In the genomic region with DNA sequence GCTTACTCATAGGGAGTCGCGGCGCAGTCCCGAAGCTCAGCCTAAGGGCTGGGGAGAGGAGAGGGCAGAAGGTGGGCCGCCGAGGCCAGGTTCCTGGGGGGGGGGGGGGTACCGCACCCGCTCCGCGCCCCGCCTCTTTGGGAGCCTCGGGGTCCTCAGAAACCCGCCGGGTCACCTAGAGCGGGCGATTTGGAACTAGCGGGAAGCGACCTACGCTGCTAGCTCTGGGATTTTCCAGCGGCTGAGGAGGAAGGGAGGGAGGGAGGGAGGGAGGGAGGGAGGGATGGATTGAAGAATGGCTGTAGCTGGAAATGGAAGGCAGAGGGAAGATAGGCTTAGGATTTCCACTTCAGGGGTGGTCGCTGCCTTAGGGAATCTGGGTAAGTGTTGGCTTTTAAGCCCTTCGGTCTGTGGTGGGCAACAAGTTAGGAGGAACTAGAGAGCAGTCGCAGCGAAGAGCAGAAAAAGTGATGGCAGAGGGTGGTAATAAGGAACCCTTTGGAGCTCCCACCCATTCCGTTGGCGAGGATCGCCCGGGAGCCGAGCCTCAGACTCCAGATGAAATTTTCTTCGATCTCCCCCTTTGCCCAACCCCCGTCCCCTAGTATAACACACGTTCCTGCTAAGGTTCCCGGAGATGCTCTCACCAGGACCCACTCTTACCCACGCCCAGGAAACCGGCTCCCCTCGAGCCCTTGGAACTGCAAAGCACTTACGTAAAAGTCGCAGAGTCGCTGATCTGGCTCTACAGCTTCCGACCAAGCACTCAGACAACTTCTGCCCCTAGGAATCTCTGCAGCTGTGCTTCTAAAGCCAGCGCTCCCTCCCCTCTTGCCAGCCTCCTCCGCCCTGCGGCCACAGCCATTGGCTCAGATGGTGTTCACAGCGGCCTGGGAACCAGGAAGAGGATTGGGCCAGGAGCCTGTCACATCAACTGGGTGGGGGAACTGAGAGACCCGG, we compare ENCODE assay signal across 8 mouse cellular contexts. TPM values are rescaled to one million over a fixed set of nuclear protein-coding genes. Genes with fewer than 3 reads are reported as not detected.
A peak's percentile ranks its signal among the peaks of the same experiment; 100 is the strongest.
DNase-seq lines count a peak whose midpoint lies in the region; ATAC-seq and TF ChIP-seq lines count a peak whose summit lies in the region.

A gene (minus strand): TSS at position 851 of the 960 bp plus-strand sequence.

- DNase-seq in MEL (ENCODE audit: low read depth, low spot score), result peak; percentile 91
- DNase-seq in forebrain, embryonic 14.5 days (ENCODE audit: low spot score), result peak; percentile 92
- DNase-seq in heart, postnatal 0 days (ENCODE audit: low spot score), result peak; percentile 82
- DNase-seq in kidney, postnatal 25 days, result peak; percentile 92 to 96
- DNase-seq in neural tube, embryonic 10.5 days (ENCODE audit: extremely low spot score, low spot score), result peak; percentile 76

- no peaks in the 10 kb centered on the region for H3K27me3 ChIP-seq in MEL (ENCODE audit: control insufficient read depth in 1 of 2, insufficient read depth in 2 of 2, low read length in 2 of 2)
- no peaks in the 10 kb centered on the region for H3K27me3 ChIP-seq in forebrain, embryonic 14.5 days (replicated peaks; ENCODE audit: control insufficient read depth, insufficient read depth, low read length)
- H3K27me3 ChIP-seq in heart, postnatal 0 days (ENCODE audit: control insufficient read depth, insufficient read depth, low read length), result no peaks in the 10 kb centered on the region
- H3K27me3 ChIP-seq in liver, embryonic 12.5 days (replicated peaks), result no peaks in the 10 kb centered on the region; the same call in 1 of the 2 replicates
- no peaks in the 10 kb centered on the region for H3K27me3 ChIP-seq in testis, adult 2 months (ENCODE audit: control insufficient read depth, insufficient read depth, low read length)

- TF ChIP-seq POLR2A in MEL (IDR thresholded peaks at IDR 0.05; ENCODE audit: control insufficient read depth in 1 of 2, insufficient read depth in 1 of 2, low read depth in 1 of 2, low read length in 2 of 2, poor library complexity in 1 of 2), result peak; percentile 24 to 64; a peak in 2 of 4 replicates
- 0 out of 2 replicates have a peak, but pooled peaks have one; percentile 24 for TF ChIP-seq POLR2A in testis, adult 2 months (IDR thresholded peaks at IDR 0.05; ENCODE audit: control insufficient read depth, low read depth, low read length)

- peak within 1 kb of the TSS; percentile 62 for H3K9ac ChIP-seq in MEL (ENCODE audit: control insufficient read depth, low read depth, low read length, poor library complexity, severe bottlenecking)
- H3K9ac ChIP-seq in forebrain, embryonic 14.5 days (ENCODE audit: low read length), result peak within 1 kb of the TSS; percentile 50
- peak within 1 kb of the TSS; percentile 65 for H3K9ac ChIP-seq in heart, postnatal 0 days (replicated peaks; ENCODE audit: low read depth, low read length)
- peak within 1 kb of the TSS; percentile 56 for H3K9ac ChIP-seq in liver, embryonic 12.5 days

- TF ChIP-seq RAD21 in MEL (IDR thresholded peaks at IDR 0.05; ENCODE audit: low read depth, low read length), result no peak

- no peak for TF ChIP-seq CTCF in MEL (IDR thresholded peaks at IDR 0.05 in 2 of 3, conservative IDR thresholded peaks at IDR 0.05 in 1 of 3; ENCODE audit: control insufficient read depth in 1 of 3, insufficient read depth in 1 of 3, low read depth in 2 of 3, low read length in 3 of 3, poor library complexity in 1 of 3, severe bottlenecking in 1 of 3)
- no peak for TF ChIP-seq CTCF in heart, postnatal 0 days (IDR thresholded peaks at IDR 0.05; ENCODE audit: low read depth)
- no peak for TF ChIP-seq CTCF in testis, adult 2 months (IDR thresholded peaks at IDR 0.05; ENCODE audit: control insufficient read depth, insufficient read depth, insufficient replicate concordance, low read depth, low read length)

- H3K36me3 ChIP-seq in MEL (ENCODE audit: control insufficient read depth in 1 of 2, insufficient read depth in 2 of 2, low read length in 2 of 2), result no peaks in the 10 kb centered on the region; a peak in 1 of 4 replicates
- no peaks in the 10 kb centered on the region for H3K36me3 ChIP-seq in forebrain, embryonic 14.5 days (ENCODE audit: control insufficient read depth, insufficient read depth, low read length)
- H3K36me3 ChIP-seq in heart, postnatal 0 days (replicated peaks; ENCODE audit: control insufficient read depth, insufficient read depth, low read length), result no peaks in the 10 kb centered on the region
- no peaks in the 10 kb centered on the region for H3K36me3 ChIP-seq in liver, embryonic 12.5 days
- no peaks in the 10 kb centered on the region for H3K36me3 ChIP-seq in testis, adult 2 months (ENCODE audit: control insufficient read depth, insufficient read depth, low read length)

- no peak for TF ChIP-seq EP300 in MEL (IDR thresholded peaks at IDR 0.05; ENCODE audit: low read depth in 1 of 2, low read length in 2 of 2)
- TF ChIP-seq EP300 in heart, postnatal 0 days (IDR thresholded peaks at IDR 0.05; ENCODE audit: low read depth), result no peak

- peak within 1 kb of the TSS; percentile 57 for H3K4me2 ChIP-seq in forebrain, embryonic 14.5 days (ENCODE audit: low read length)
- H3K4me2 ChIP-seq in heart, postnatal 0 days (ENCODE audit: low read depth, low read length), result peak within 1 kb of the TSS; percentile 63
- peak within 1 kb of the TSS; percentile 78 for H3K4me2 ChIP-seq in liver, embryonic 12.5 days

- ATAC-seq in cerebellum, adult (ENCODE audit: insufficient number of reproducible peaks, low FRiP score, low TSS enrichment), result peak; percentile 99
- peak; percentile 98 for ATAC-seq in forebrain, embryonic 14.5 days
- ATAC-seq in heart, postnatal 0 days (ENCODE audit: insufficient read depth, low read depth), result peak; percentile 99
- peak; percentile 95 for ATAC-seq in liver, embryonic 12.5 days

- peaks cover 0 to 7% of the 10 kb centered on the region in 2 experiments; a peak in 1 of 4 replicates for H3K4me1 ChIP-seq in MEL (ENCODE audit: control insufficient read depth in 1 of 2, insufficient read depth in 2 of 2, low read length in 2 of 2)
- no peaks in the 10 kb centered on the region for H3K4me1 ChIP-seq in forebrain, embryonic 14.5 days (ENCODE audit: control insufficient read depth, insufficient read depth, low read length)
- H3K4me1 ChIP-seq in heart, postnatal 0 days (ENCODE audit: control insufficient read depth, insufficient read depth), result no peaks in the 10 kb centered on the region
- peaks cover 5% of the 10 kb centered on the region for H3K4me1 ChIP-seq in liver, embryonic 12.5 days
- H3K4me1 ChIP-seq in testis, adult 2 months (ENCODE audit: control insufficient read depth, insufficient read depth, low read length), result no peaks in the 10 kb centered on the region; the same call in 1 of the 2 replicates

- WGBS in forebrain, embryonic 14.5 days, result 20% methylated on average over 40 of the region's 45 CpGs
- WGBS in heart, postnatal 0 days, result 10% methylated on average over 41 of the region's 45 CpGs
- 8% methylated on average over 39 of the region's 45 CpGs for WGBS in liver, embryonic 12.5 days (ENCODE audit: insufficient replicate concordance)

- no peaks in the 10 kb centered on the region for H3K9me3 ChIP-seq in MEL (replicated peaks; ENCODE audit: insufficient read depth, low read length)
- no peaks in the 10 kb centered on the region for H3K9me3 ChIP-seq in forebrain, embryonic 14.5 days (replicated peaks; ENCODE audit: control insufficient read depth, low read length)
- H3K9me3 ChIP-seq in heart, postnatal 0 days (replicated peaks; ENCODE audit: control insufficient read depth, low read length), result no peaks in the 10 kb centered on the region
- no peaks in the 10 kb centered on the region for H3K9me3 ChIP-seq in liver, embryonic 12.5 days (replicated peaks)

- H3K79me2 ChIP-seq in MEL (ENCODE audit: control insufficient read depth, insufficient read depth, low read length, poor library complexity), result no peaks in the 10 kb centered on the region

- 0 out of 2 replicates have a peak within 1 kb of the TSS, but pooled peaks have one; percentile 39 for H3K27ac ChIP-seq in MEL (ENCODE audit: control insufficient read depth, low read depth, low read length)
- H3K27ac ChIP-seq in forebrain, embryonic 14.5 days (ENCODE audit: low read depth, low read length), result no peak within 1 kb of the TSS
- H3K27ac ChIP-seq in heart, postnatal 0 days (ENCODE audit: low read depth), result peak within 1 kb of the TSS; percentile 84
- 0 out of 2 replicates have a peak within 1 kb of the TSS, but pooled peaks have one; percentile 0 for H3K27ac ChIP-seq in liver, embryonic 12.5 days
- H3K27ac ChIP-seq in testis, adult 2 months (ENCODE audit: control insufficient read depth, insufficient read depth, low read depth, low read length), result peak within 1 kb of the TSS; percentile 62

- peak within 1 kb of the TSS; percentile 81 for H3K4me3 ChIP-seq in MEL (ENCODE audit: control insufficient read depth in 1 of 2, insufficient read depth in 1 of 2, low read depth in 2 of 2, low read length in 2 of 2)
- peak within 1 kb of the TSS; percentile 41 for H3K4me3 ChIP-seq in forebrain, embryonic 14.5 days (ENCODE audit: low read depth, low read length)
- H3K4me3 ChIP-seq in heart, postnatal 0 days (ENCODE audit: low read depth, low read length), result peak within 1 kb of the TSS; percentile 60
- peak within 1 kb of the TSS; percentile 61 for H3K4me3 ChIP-seq in liver, embryonic 12.5 days
- peak within 1 kb of the TSS; percentile 81 for H3K4me3 ChIP-seq in testis, adult 2 months (ENCODE audit: control insufficient read depth, low read depth, low read length)

TF ChIP-seq in MEL, 35 proteins besides CTCF, POLR2A, EP300 and RAD21:
- peak; percentile 73 for TF ChIP-seq ELF1 (IDR thresholded peaks at IDR 0.05; ENCODE audit: low read depth, low read length)
- no peak for TF ChIP-seq USF1 (IDR thresholded peaks at IDR 0.05; ENCODE audit: low read depth, low read length)
- TF ChIP-seq TBP (IDR thresholded peaks at IDR 0.05; ENCODE audit: low read depth, low read length), result peak; percentile 39; the same call in 1 of the 2 replicates
- TF ChIP-seq NELFE (IDR thresholded peaks at IDR 0.05; ENCODE audit: low read depth, low read length), result peak; percentile 17; the same call in 1 of the 2 replicates
- peak; percentile 33 for TF ChIP-seq HCFC1 (IDR thresholded peaks at IDR 0.05; ENCODE audit: low read depth, low read length)
TF ChIP-seq in MEL: peak in this region for 4.

RNA-seq across cellular contexts. Expression of the gene that starts here (rescaled TPM):
- total RNA-seq in MEL (2012; rRNA removed), result 1.7 and 2.9 TPM in 2 replicates
- 1 to 10 TPM in 1 of 2 experiments, not detected in 1; 4.3 TPM for polyA plus RNA-seq in MEL (2012; ENCODE audit: insufficient read depth in 1 of 2, insufficient read length in 2 of 2, low read depth in 1 of 2, low replicate concordance in 2 of 2, missing spikeins in 1 of 2)
- polyA plus RNA-seq in forebrain, embryonic 14.5 days (2014; fragmentation: Nextera tagmentation; extraction: Ambion mirVana), result 40.0 and 46.6 TPM in 2 replicates
- total RNA-seq in heart, postnatal 0 days (2014; rRNA removed; ENCODE audit: low replicate concordance), result 21.9 and 22.7 TPM in 2 replicates
- 45.5 and 48.2 TPM in 2 replicates for polyA plus RNA-seq in heart, postnatal 0 days (2015; fragmentation: Nextera tagmentation; extraction: Ambion mirVana)
- polyA plus RNA-seq in liver, embryonic 12.5 days (2016; fragmentation: Nextera tagmentation; extraction: Ambion mirVana), result 17.0 and 20.6 TPM in 2 replicates
- polyA plus RNA-seq in testis, adult 2 months (2012; rRNA removed), result 3.2 and 3.8 TPM in 2 replicates
